1 mouse cellular context compared by ENCODE assay signal in genomic region chr2:127270300-127271041, GRCm38 (mm10).
A peak's percentile ranks its signal among the peaks of the same experiment; 100 is the strongest.
TF ChIP-seq lines count a peak whose summit lies in the region.

No protein-coding gene starts in this region.

TF ChIP-seq in myocyte, 11 proteins besides CTCF, POLR2A, EP300 and RAD21 (continued from another document):
- TF ChIP-seq POLR2AphosphoS2 (IDR thresholded peaks at IDR 0.05; ENCODE audit: insufficient read length, low read depth), result peak; percentile 64
